Mouse (Mus musculus) MEL (cell line): ENCODE results near the gene Pabpc6.

Experiments
- CTCF ChIP-seq, 3 experiments: IDR thresholded peaks in 2 of 3; conservative IDR thresholded peaks in 1 of 3; 2 replicates each; pipeline ENCODE4 v1.5.1; 2011 to 2012; ENCODE audit warnings: low read length in 3 of 3, low read depth in 2 of 3, mild to moderate bottlenecking in 2 of 3, improper control_type of control experiment in 1 of 3, inconsistent platforms in 1 of 3, mixed read lengths in 1 of 3, moderate library complexity in 1 of 3; ENCODE audit not compliant: control insufficient read depth in 1 of 3, insufficient read depth in 1 of 3, poor library complexity in 1 of 3, severe bottlenecking in 1 of 3
- EP300 ChIP-seq, 2 experiments: IDR thresholded peaks; 2 replicates each; pipeline ENCODE4 v1.6.1; 2011; ENCODE audit warnings: improper control_type of control experiment in 2 of 2, low read length in 2 of 2, low read depth in 1 of 2, mild to moderate bottlenecking in 1 of 2
- KAT2A ChIP-seq: conservative IDR thresholded peaks from 2 replicates; pipeline ENCODE4 v1.6.1; 2012; ENCODE audit warnings: low read depth, low read length, improper control_type of control experiment, inconsistent platforms
- MAFK ChIP-seq: IDR thresholded peaks from 2 replicates; pipeline ENCODE4 v1.6.1; 2011; ENCODE audit warnings: low read depth, mild to moderate bottlenecking, low read length, improper control_type of control experiment, borderline replicate concordance
- POLR2AphosphoS2 ChIP-seq: IDR thresholded peaks from 2 replicates; pipeline ENCODE4 v1.6.1; 2011; ENCODE audit warnings: low read length, improper control_type of control experiment
- USF1 ChIP-seq: IDR thresholded peaks from 2 replicates; pipeline ENCODE4 v1.6.1; 2014; ENCODE audit warnings: low read depth, mild to moderate bottlenecking, inconsistent platforms, low read length, improper control_type of control experiment, moderate library complexity

DNA sequence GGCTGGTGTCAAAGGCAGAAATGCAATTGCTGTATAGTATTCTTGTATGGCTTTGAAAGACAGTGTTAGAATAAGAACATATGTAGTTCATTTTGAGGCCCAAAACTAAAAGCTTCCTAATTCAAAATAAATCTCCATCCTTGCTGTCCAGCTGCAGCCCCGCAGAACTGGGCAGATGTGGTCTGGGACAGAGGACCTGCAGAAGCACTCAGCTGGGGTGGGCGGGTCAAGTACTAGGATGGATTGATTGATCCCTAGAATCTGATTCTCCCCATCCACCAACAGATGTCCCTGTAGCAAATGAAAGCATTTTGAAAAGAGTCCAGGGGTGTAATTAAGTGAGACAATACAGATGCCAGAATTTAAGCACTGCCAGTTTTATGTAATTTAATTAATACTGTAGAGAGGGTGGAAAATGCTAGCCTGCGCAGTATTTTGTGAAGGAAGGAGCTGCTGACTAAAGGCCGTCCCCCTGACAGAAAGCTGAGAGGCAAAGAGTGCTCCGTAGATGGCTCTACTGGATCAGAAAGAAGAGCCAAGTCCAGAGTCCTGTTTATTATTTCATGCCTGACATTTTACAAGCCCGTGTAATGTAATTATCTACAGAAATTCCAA lies 5.8 kb upstream of the Pabpc6 start:
- TF ChIP-seq CTCF (IDR thresholded peaks at IDR 0.05 in 2 of 3, conservative IDR thresholded peaks at IDR 0.05 in 1 of 3; ENCODE audit: control insufficient read depth in 1 of 3, insufficient read depth in 1 of 3, low read depth in 2 of 3, low read length in 3 of 3, poor library complexity in 1 of 3, severe bottlenecking in 1 of 3) (no peak), USF1 (no peak), MAFK (no peak), POLR2AphosphoS2 (no peak), KAT2A (no peak), EP300 (IDR thresholded peaks at IDR 0.05; ENCODE audit: low read depth in 1 of 2, low read length in 2 of 2) (no peak)
